Mouse (Mus musculus) hindbrain, embryonic 13.5 days (tissue): ENCODE results near the gene Olfr572. TPM values are rescaled to one million over a fixed set of nuclear protein-coding genes. Genes with fewer than 3 reads are reported as not detected.

Experiments
- ATAC-seq: fragments of 200-750 bp; cut with Nextera tagmentation; 2 replicates; pipeline ENCODE4 v1.8.0; 2017; ENCODE audit warnings: moderate TSS enrichment; ENCODE audit not compliant: low FRiP score
- H3K27ac ChIP-seq: fragments of 300-500 bp; sonication (generic); 2 replicates; pipeline ENCODE4 v1.5.1; 2015; ENCODE audit warnings: inconsistent platforms, mild to moderate bottlenecking, moderate library complexity
- H3K27me3 ChIP-seq: fragments of 300-500 bp; sonication (generic); 2 replicates; pipeline ENCODE4 v1.6.1; 2015; ENCODE audit warnings: mild to moderate bottlenecking, inconsistent platforms
- H3K36me3 ChIP-seq: fragments of 300-500 bp; sonication (generic); 2 replicates; pipeline ENCODE4 v1.6.1; 2015; ENCODE audit warnings: mild to moderate bottlenecking, inconsistent platforms
- H3K4me1 ChIP-seq: fragments of 300-500 bp; sonication (generic); replicated peaks from 2 replicates; pipeline ENCODE4 v1.6.1; 2015; ENCODE audit warnings: inconsistent platforms
- H3K4me2 ChIP-seq: fragments of 300-500 bp; sonication (generic); 2 replicates; pipeline ENCODE4 v1.6.1; 2015; ENCODE audit warnings: inconsistent platforms, mild to moderate bottlenecking, moderate library complexity
- H3K4me3 ChIP-seq: fragments of 300-500 bp; sonication (generic); 2 replicates; pipeline ENCODE4 v1.5.1; 2015; ENCODE audit warnings: mild to moderate bottlenecking, inconsistent platforms
- H3K9ac ChIP-seq: fragments of 300-500 bp; sonication (generic); 2 replicates; pipeline ENCODE4 v1.6.1; 2015; ENCODE audit warnings: mild to moderate bottlenecking, inconsistent platforms
- H3K9me3 ChIP-seq: fragments of 300-500 bp; sonication (generic); 2 replicates; pipeline ENCODE4 v1.6.1; 2016; ENCODE audit warnings: inconsistent platforms
- WGBS: fragments of 180-500 bp; shearing (Covaris S2); methylation state at CpG from one replicate; pipeline ENCODE4 v1.1.7; 2015; 5-methylcytosine and 5-hydroxymethylcytosine counted together
- polyA plus RNA-seq: library from polyadenylated mRNA; unstranded; fragments of >200 nt; fragmentation: Nextera tagmentation; extraction: Ambion mirVana; gene quantifications from 2 replicates; pipeline ENCODE4 v1.2.1, GENCODE M21; 2015

Gene Olfr572
- polyA plus RNA-seq, 1 experiment from 2014 or later = not detected

GRCm38 (mm10) chr7:102958137-102958536 is 33.9 kb downstream of the Olfr572 start:
- Histone ChIP-seq H3K9me3 (no peaks in the 10 kb centered on the region), H3K36me3 (no peaks in the 10 kb centered on the region), H3K4me1 (no peaks in the 10 kb centered on the region), H3K27ac (no peak overlapping the region), H3K9ac (no peak overlapping the region), H3K4me2 (no peak overlapping the region), H3K4me3 (no peak overlapping the region), H3K27me3 (no peaks in the 10 kb centered on the region)
- ATAC-seq = no peak
- 85% methylated on average over 3 of the region's 3 CpGs for WGBS

- ATAC-seq = no peak
- no peak within 1 kb of the TSS for H3K4me2 ChIP-seq
- no peaks in the 10 kb centered on the region for H3K9me3 ChIP-seq
- H3K4me1 ChIP-seq = no peaks in the 10 kb centered on the region
- H3K4me3 ChIP-seq = no peak within 1 kb of the TSS
- no peak within 1 kb of the TSS for H3K27ac ChIP-seq
- no peaks in the 10 kb centered on the region for H3K27me3 ChIP-seq
- no peaks in the 10 kb centered on the region for H3K36me3 ChIP-seq
- no peak within 1 kb of the TSS for H3K9ac ChIP-seq
- 78% methylated on average over 1 of the region's 1 CpGs for WGBS
These were observed 34.4 kb downstream of the Olfr572 start, which contains the start of gene Olfr575 for GRCm38 (mm10) chr7:102958593-102958992. Olfr575 (minus strand) TSS chr7:102958775.

- no peaks in the 10 kb centered on the region for H3K27me3 ChIP-seq
- no peak within 1 kb of the TSS for H3K27ac ChIP-seq
- H3K4me3 ChIP-seq = no peak within 1 kb of the TSS
- H3K9me3 ChIP-seq = no peaks in the 10 kb centered on the region
- no peak for ATAC-seq
- WGBS = 65% methylated on average over 2 of the region's 2 CpGs
- no peak within 1 kb of the TSS for H3K4me2 ChIP-seq
- H3K36me3 ChIP-seq = no peaks in the 10 kb centered on the region
- H3K9ac ChIP-seq = no peak within 1 kb of the TSS
- H3K4me1 ChIP-seq = no peaks in the 10 kb centered on the region
These were observed 38.2 kb downstream of the Olfr572 start, which contains the start of gene Olfr576 for GRCm38 (mm10) chr7:102962360-102962759. Olfr576 (plus strand) TSS chr7:102962660.

- Histone ChIP-seq H3K36me3 (no peaks in the 10 kb centered on the region), H3K4me2 (no peak overlapping the region), H3K9me3 (no peaks in the 10 kb centered on the region), H3K27ac (no peak overlapping the region), H3K4me1 (no peaks in the 10 kb centered on the region), H3K27me3 (no peaks in the 10 kb centered on the region), H3K9ac (no peak overlapping the region), H3K4me3 (no peak overlapping the region)
- 46% methylated on average over 1 of the region's 1 CpGs for WGBS
- no peak for ATAC-seq
These were observed 50.2 kb downstream of the Olfr572 start for GRCm38 (mm10) chr7:102974399-102974798.

- H3K36me3 ChIP-seq = no peaks in the 10 kb centered on the region
- 85% methylated on average over 2 of the region's 2 CpGs for WGBS
- no peak within 1 kb of the TSS for H3K27ac ChIP-seq
- H3K4me2 ChIP-seq = no peak within 1 kb of the TSS
- H3K9me3 ChIP-seq = no peaks in the 10 kb centered on the region
- no peaks in the 10 kb centered on the region for H3K4me1 ChIP-seq
- H3K27me3 ChIP-seq = no peaks in the 10 kb centered on the region
- no peak within 1 kb of the TSS for H3K4me3 ChIP-seq
- H3K9ac ChIP-seq = no peak within 1 kb of the TSS
- ATAC-seq = no peak
These were observed 51.6 kb downstream of the Olfr572 start, which contains the start of gene Olfr577 for GRCm38 (mm10) chr7:102975843-102976242. Olfr577 (minus strand) TSS chr7:102975943.

Other genes with a start within 250 kb of the Olfr572 start
- 7.2 and 8.0 TPM in 2 replicates for gene Trim68, start 237.1 kb upstream of the Olfr572 start, polyA plus RNA-seq
- gene Olfr557, start 228.5 kb upstream of the Olfr572 start, polyA plus RNA-seq = not detected in 2 replicates
- gene Olfr558, start 222.2 kb upstream of the Olfr572 start, polyA plus RNA-seq = 0.39 TPM in 2 replicates
- not detected in 2 replicates for gene Olfr33, start 205.3 kb upstream of the Olfr572 start, polyA plus RNA-seq
- not detected in 2 replicates for gene Olfr559, start 196.9 kb upstream of the Olfr572 start, polyA plus RNA-seq
- gene Olfr560, start 165.0 kb upstream of the Olfr572 start, polyA plus RNA-seq = not detected in 2 replicates
- gene Olfr78, start 164.9 kb upstream of the Olfr572 start, polyA plus RNA-seq = 0.09 and 0.10 TPM in 2 replicates
- gene Olfr561, start 153.2 kb upstream of the Olfr572 start, polyA plus RNA-seq = not detected in 2 replicates
- gene Olfr564, start 120.9 kb upstream of the Olfr572 start, polyA plus RNA-seq = not detected in 2 replicates
- gene Olfr566, start 65.6 kb upstream of the Olfr572 start, polyA plus RNA-seq = not detected in 2 replicates
- not detected in 2 replicates for gene Olfr568, start 47.3 kb upstream of the Olfr572 start, polyA plus RNA-seq
- gene Olfr569, start 33.5 kb upstream of the Olfr572 start, polyA plus RNA-seq = not detected in 2 replicates
- gene Olfr570, start 29.8 kb upstream of the Olfr572 start, polyA plus RNA-seq = not detected in 2 replicates
- not detected in 2 replicates for gene Olfr571, start 6.9 kb upstream of the Olfr572 start, polyA plus RNA-seq
- not detected in 2 replicates for gene Olfr573-ps1, start 18.2 kb downstream of the Olfr572 start, polyA plus RNA-seq
- gene Olfr574, start 24.1 kb downstream of the Olfr572 start, polyA plus RNA-seq = not detected in 2 replicates
- gene Olfr575, start 34.4 kb downstream of the Olfr572 start, polyA plus RNA-seq = not detected in 2 replicates
- gene Olfr576, start 38.3 kb downstream of the Olfr572 start, polyA plus RNA-seq = not detected in 2 replicates
- gene Olfr577, start 51.5 kb downstream of the Olfr572 start, polyA plus RNA-seq = not detected in 2 replicates
- gene Olfr578, start 64.9 kb downstream of the Olfr572 start, polyA plus RNA-seq = not detected in 2 replicates
- gene Olfr582, start 113.6 kb downstream of the Olfr572 start, polyA plus RNA-seq = not detected in 2 replicates
- not detected in 2 replicates for gene Olfr583, start 126.9 kb downstream of the Olfr572 start, polyA plus RNA-seq
- gene Olfr584, start 157.5 kb downstream of the Olfr572 start, polyA plus RNA-seq = not detected in 2 replicates
- not detected in 2 replicates for gene Olfr585, start 173.3 kb downstream of the Olfr572 start, polyA plus RNA-seq
- not detected in 2 replicates for gene Olfr586, start 201.2 kb downstream of the Olfr572 start, polyA plus RNA-seq
- gene Olfr588-ps1, start 216.5 kb downstream of the Olfr572 start, polyA plus RNA-seq = not detected in 2 replicates
- not detected in 2 replicates for gene Olfr589, start 231.9 kb downstream of the Olfr572 start, polyA plus RNA-seq